Mouse (Mus musculus) MEL (cell line): Measurements from ENCODE around the gene Ntn4.

Experiments
- ELF1 ChIP-seq: IDR thresholded peaks from 2 replicates; pipeline ENCODE4 v1.6.1; 2014; ENCODE audit warnings: low read depth, mild to moderate bottlenecking, inconsistent platforms, low read length, improper control_type of control experiment, moderate library complexity
- MAFK ChIP-seq: IDR thresholded peaks from 2 replicates; pipeline ENCODE4 v1.6.1; 2011; ENCODE audit warnings: low read depth, mild to moderate bottlenecking, low read length, improper control_type of control experiment, borderline replicate concordance
- NELFE ChIP-seq: IDR thresholded peaks from 2 replicates; pipeline ENCODE4 v1.6.1; 2011; ENCODE audit warnings: low read depth, low read length, improper control_type of control experiment
- POLR2A ChIP-seq, 2 experiments: IDR thresholded peaks; 2 replicates each; pipeline ENCODE4 v1.6.1; 2011 to 2012; ENCODE audit warnings: low read length in 2 of 2, mild to moderate bottlenecking in 2 of 2, control low read depth in 1 of 2, improper control_type of control experiment in 1 of 2, low read depth in 1 of 2, moderate library complexity in 1 of 2; ENCODE audit not compliant: control insufficient read depth in 1 of 2, insufficient read depth in 1 of 2, poor library complexity in 1 of 2
- POLR2AphosphoS5 ChIP-seq: IDR thresholded peaks from 2 replicates; pipeline ENCODE4 v1.6.1; 2012; ENCODE audit warnings: low read depth, borderline replicate concordance, mild to moderate bottlenecking, inconsistent platforms, low read length, moderate library complexity, mixed read lengths
- ZNF384 ChIP-seq: IDR thresholded peaks from 2 replicates; pipeline ENCODE4 v1.6.1; 2012; ENCODE audit warnings: low read depth, mild to moderate bottlenecking, inconsistent platforms, low read length, improper control_type of control experiment

DNA sequence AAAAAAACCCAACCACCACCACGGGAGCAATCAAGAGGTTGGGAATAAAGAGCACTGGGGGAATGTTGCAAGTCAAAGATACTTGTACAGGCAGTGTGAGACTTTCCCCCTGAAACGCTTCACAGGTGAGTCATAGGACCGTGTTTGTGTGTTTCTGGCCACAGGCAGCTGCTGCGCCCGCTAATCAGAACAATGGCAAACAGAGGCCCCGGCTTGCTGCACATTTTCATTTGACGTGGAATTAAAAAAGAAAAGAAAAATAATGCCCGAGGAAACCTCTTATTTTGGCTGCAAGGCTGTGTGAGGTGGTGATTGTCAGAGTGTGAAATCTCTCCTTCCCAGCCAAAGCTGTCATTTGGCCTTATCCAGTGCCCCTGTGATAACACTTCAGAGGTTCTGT lies 2.4 kb downstream of the Ntn4 start:
- TF ChIP-seq NELFE = no peak
- TF ChIP-seq ELF1 = no peak
- TF ChIP-seq ZNF384 = no peak
- TF ChIP-seq POLR2A (IDR thresholded peaks at IDR 0.05; ENCODE audit: control insufficient read depth in 1 of 2, insufficient read depth in 1 of 2, low read depth in 1 of 2, low read length in 2 of 2, poor library complexity in 1 of 2) = no peak
- TF ChIP-seq POLR2AphosphoS5 = no peak
- no peak for TF ChIP-seq MAFK
